Mouse (Mus musculus) liver, adult 2 months (tissue): ENCODE data around the gene Cyp2d34. TPM values are rescaled to one million over a fixed set of nuclear protein-coding genes. Genes with fewer than 3 reads are reported as not detected.

Source experiments
- DNase-seq: peaks from one replicate; pipeline ENCODE4 v3.0.0-alpha.2; 2011; ENCODE audit warnings: low read depth, low spot score; ENCODE audit errors: extremely low read depth
- H3K27ac ChIP-seq: fragments of 200-500 bp; replicated peaks from 2 replicates; pipeline ENCODE4 v1.5.1; 2012; ENCODE audit warnings: low read depth, mild to moderate bottlenecking, control low read depth, inconsistent platforms, low read length; ENCODE audit not compliant: insufficient read depth
- H3K27me3 ChIP-seq: fragments of 200-500 bp; 2 replicates; pipeline ENCODE4 v1.6.1; 2012; ENCODE audit warnings: mild to moderate bottlenecking, moderate library complexity, low read length, inconsistent platforms; ENCODE audit not compliant: control insufficient read depth, insufficient read depth
- H3K36me3 ChIP-seq: fragments of 200-500 bp; 2 replicates; pipeline ENCODE4 v1.6.1; 2012; ENCODE audit warnings: low read length, inconsistent platforms; ENCODE audit not compliant: control insufficient read depth, insufficient read depth
- H3K4me1 ChIP-seq: fragments of 200-500 bp; 2 replicates; pipeline ENCODE4 v1.6.1; 2011; ENCODE audit warnings: low read length; ENCODE audit not compliant: control insufficient read depth, insufficient read depth
- H3K4me3 ChIP-seq: fragments of 200-500 bp; 2 replicates; pipeline ENCODE4 v1.5.1; 2011; ENCODE audit warnings: low read depth, mild to moderate bottlenecking, control low read depth, low read length, moderate library complexity; ENCODE audit not compliant: insufficient read depth
- H3K79me2 ChIP-seq: fragments of 200-500 bp; 2 replicates; pipeline ENCODE4 v1.6.1; 2012; ENCODE audit warnings: inconsistent platforms, mild to moderate bottlenecking, low read length, moderate library complexity; ENCODE audit not compliant: control insufficient read depth, insufficient read depth
- H3K9ac ChIP-seq: fragments of 200-500 bp; 2 replicates; pipeline ENCODE4 v1.6.1; 2012; ENCODE audit warnings: low read depth, mild to moderate bottlenecking, control low read depth, inconsistent platforms, low read length
- CTCF ChIP-seq: fragments of 200-500 bp; IDR thresholded peaks from 2 replicates; pipeline ENCODE4 v1.5.1; 2011; ENCODE audit warnings: low read depth, low read length, control low read depth
- POLR2A ChIP-seq: fragments of 200-500 bp; IDR thresholded peaks from 2 replicates; pipeline ENCODE4 v1.6.1; 2011; ENCODE audit warnings: low read length, control low read depth; ENCODE audit not compliant: insufficient read depth; ENCODE audit errors: extremely low read depth
- WGBS: fragments of 180-500 bp; shearing (Covaris S2); methylation state at CpG from one replicate; pipeline ENCODE4 v1.1.7; 2018; 5-methylcytosine and 5-hydroxymethylcytosine counted together
- polyA plus RNA-seq: library from polyadenylated mRNA; depleted of rRNA; stranded (reverse); fragments of >200 nt; gene quantifications from 2 replicates; pipeline ENCODE4 v1.2.3, GENCODE M21; 2012; rRNA removed
- total RNA-seq: library from RNA; depleted of rRNA; stranded (reverse); fragments of >200 nt; gene quantifications from 2 replicates; pipeline ENCODE4 v1.2.3, GENCODE M21; 2014; rRNA removed

Gene Cyp2d34
- total RNA-seq (not detected in 2 replicates), polyA plus RNA-seq (0.06 and 0.17 TPM in 2 replicates)

DNA sequence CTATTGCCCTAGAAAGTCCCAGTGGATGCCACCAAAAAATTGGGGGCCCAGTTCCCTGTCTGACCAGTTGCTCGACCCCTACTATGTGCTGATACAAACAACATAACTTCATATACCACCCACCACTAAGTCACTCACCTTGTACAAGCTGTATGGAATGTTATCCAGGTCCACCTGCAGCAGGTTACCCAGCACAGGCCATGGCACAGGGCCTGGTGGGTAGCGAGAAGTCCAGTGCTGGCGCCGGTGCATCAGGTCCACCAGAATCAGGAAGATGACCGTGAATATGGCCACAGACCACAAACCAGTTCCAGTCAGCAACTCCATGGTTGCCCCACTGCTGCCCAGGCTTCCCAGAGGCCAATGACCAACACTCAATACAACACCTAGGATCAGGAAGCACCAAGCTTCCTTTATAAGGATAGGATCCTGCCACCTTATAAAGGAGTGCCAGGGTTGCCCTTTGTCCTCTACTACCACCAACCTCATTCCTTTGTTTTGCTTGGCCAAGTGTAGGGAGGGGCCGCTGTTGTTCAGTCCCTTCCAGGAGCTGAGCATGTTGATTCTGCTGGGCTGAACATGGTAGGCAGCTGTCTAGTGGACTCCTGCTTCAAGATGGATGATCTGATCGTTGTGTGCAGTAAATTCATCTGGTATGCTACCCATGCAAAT lies at the start of gene Cyp2d34:
Gene Cyp2d34 (minus strand): TSS at position 416 of the 672 bp plus-strand sequence.
- WGBS = 93% methylated on average over 7 of the region's 7 CpGs
- Histone ChIP-seq H3K36me3 (no peaks in the 10 kb centered on the region), H3K27ac (no peak within 1 kb of the TSS), H3K79me2 (no peaks in the 10 kb centered on the region), H3K9ac (no peak within 1 kb of the TSS), H3K4me3 (no peak within 1 kb of the TSS), H3K27me3 (no peaks in the 10 kb centered on the region), H3K4me1 (peaks cover 10% of the 10 kb centered on the region)
- no peak for DNase-seq
- TF ChIP-seq CTCF = no peak
- TF ChIP-seq POLR2A = no peak

DNA sequence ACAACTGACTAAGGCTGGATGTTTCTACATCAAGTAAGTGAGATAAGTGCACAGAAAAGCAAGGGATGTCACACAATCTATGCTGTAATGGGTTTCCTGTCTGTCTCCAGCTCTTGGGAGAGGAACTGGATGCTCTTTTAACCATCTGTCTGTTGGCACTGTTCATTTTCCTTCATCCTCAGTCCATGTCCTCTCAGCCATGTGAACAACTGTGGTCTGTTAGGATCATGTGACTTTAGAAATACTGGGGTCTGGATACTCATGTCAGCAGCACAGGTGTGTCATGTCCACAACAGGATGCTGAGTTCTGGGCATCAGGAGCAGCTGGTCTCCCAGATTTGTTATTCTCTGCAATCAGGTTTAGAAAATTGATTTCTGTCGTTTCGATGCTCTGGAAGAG lies 35.6 kb upstream of the Cyp2d34 start:
- Histone ChIP-seq H3K36me3 (peaks cover 20% of the 10 kb centered on the region), H3K4me1 (no peaks in the 10 kb centered on the region; the same call in 1 of the 2 replicates), H3K4me3 (no peak overlapping the region), H3K27me3 (no peaks in the 10 kb centered on the region), H3K79me2 (0 out of 2 replicates have a peak, but pooled peaks cover 10% of the 10 kb centered on the region), H3K27ac (no peak overlapping the region), H3K9ac (no peak overlapping the region)
- TF ChIP-seq CTCF (no peak), POLR2A (no peak)
- no peak for DNase-seq
- WGBS = 20% methylated on average over 2 of the region's 2 CpGs

DNA sequence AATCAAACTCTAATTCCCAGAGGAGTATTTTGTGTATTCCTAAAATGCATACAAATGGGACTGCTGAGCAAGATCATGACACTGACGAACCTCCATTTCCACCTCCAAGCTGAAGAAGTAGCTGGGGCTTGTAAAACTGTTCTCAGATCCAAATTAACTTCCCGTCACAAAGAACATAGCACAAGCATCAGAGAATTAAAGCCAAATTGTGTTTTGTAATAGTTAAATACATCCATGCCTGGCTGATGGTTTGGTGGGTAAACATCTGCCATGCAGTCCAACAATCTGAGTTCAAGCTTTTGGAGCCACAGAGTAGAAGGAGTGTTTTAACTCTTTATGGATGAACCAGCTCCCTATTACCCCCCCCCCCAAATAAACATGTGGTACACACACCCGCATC lies 23.6 kb upstream of the Cyp2d34 start:
- Histone ChIP-seq H3K27me3 (no peaks in the 10 kb centered on the region), H3K4me3 (no peak overlapping the region), H3K36me3 (peaks cover 17% of the 10 kb centered on the region), H3K9ac (no peak overlapping the region), H3K27ac (peak overlapping the region; percentile 67), H3K4me1 (peaks cover 16% of the 10 kb centered on the region), H3K79me2 (peaks cover 10% of the 10 kb centered on the region; the same call in 1 of the 2 replicates)
- 28% methylated on average over 3 of the region's 3 CpGs for WGBS
- TF ChIP-seq CTCF = no peak
- no peak for TF ChIP-seq POLR2A
- peak; percentile 91 for DNase-seq

DNA sequence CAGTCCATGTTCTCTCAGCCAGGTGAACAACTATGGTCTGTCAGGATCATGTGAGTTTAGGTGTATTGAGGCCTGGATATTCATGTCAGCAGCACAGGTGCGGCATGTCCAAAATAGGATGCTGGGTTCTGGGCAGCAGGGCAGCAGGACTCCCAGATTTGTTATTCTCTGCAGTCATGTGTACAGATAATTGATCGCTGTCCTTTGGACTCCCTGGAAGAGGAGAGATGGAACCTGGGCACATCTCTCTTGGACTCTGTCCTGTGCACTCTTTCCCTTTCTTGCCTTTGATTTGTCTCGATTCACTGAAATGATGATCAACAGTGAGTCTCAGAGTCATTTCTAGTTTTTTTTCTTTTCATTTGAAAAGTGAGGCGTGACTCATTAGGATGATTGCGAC lies 23.0 kb upstream of the Cyp2d34 start:
- Histone ChIP-seq H3K27me3 (no peaks in the 10 kb centered on the region), H3K9ac (peak overlapping the region; percentile 55), H3K4me3 (peak overlapping the region; percentile 50), H3K27ac (peak overlapping the region; percentile 95), H3K79me2 (peaks cover 10% of the 10 kb centered on the region; the same call in 1 of the 2 replicates), H3K36me3 (peaks cover 16% of the 10 kb centered on the region; the same call in 1 of the 2 replicates), H3K4me1 (peaks cover 19% of the 10 kb centered on the region)
- whole genome bisulfite sequencing = 14% methylated on average over 5 of the region's 5 CpGs
- peak; percentile 98 for DNase-seq
- no peak for TF ChIP-seq POLR2A
- TF ChIP-seq CTCF = no peak

DNA sequence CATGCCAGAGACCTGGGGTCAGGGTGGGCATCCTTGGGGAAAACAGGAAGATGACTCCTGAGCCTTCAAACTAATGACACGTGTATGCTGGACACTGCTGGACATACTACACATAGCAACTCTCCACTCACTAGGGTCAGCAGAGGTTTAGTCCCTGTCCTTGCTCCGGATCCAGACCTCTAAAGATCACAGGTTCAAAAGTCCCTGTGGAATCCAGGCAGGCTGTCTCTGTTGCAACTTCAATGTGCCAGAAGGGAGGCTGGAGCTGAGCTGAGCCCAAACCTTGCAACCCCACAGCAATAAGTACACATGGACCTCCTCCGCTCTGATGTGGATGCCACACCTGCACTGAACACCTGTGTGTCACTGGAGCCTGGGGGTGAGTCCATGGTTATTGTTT lies 22.0 kb upstream of the Cyp2d34 start:
- peak; percentile 97 for DNase-seq
- Histone ChIP-seq H3K27ac (peak overlapping the region; percentile 95), H3K79me2 (peaks cover 9% of the 10 kb centered on the region; the same call in 1 of the 2 replicates), H3K9ac (peak overlapping the region; percentile 56), H3K4me3 (peak overlapping the region; percentile 50), H3K36me3 (peaks cover 20% of the 10 kb centered on the region), H3K4me1 (peaks cover 24% of the 10 kb centered on the region), H3K27me3 (no peaks in the 10 kb centered on the region)
- TF ChIP-seq POLR2A (no peak), CTCF (no peak)
- WGBS = 15% methylated on average over 3 of the region's 3 CpGs

DNA sequence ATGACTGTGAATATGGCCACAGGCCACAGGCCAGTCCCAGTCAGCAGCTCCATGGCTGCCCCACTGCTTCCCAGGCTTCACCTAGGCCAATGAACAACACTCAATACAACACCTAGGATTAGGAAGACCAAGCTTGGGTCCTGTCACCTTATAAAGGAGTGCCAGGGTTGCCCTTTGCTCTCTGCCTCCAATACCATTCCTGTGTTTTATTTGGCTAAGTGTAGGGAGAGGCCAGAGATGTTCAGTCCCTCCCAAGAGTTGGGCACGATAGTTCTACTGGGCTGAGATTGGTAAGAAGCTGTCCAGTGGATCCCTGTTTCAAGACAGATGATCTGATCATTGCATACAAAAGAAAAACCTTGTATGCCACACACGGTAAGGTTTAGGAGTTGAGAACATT lies 21.2 kb upstream of the Cyp2d34 start:
- peak overlapping the region; percentile 68 for H3K4me3 ChIP-seq
- TF ChIP-seq POLR2A = 0 out of 2 replicates have a peak, but pooled peaks have one; percentile 37
- TF ChIP-seq CTCF = no peak
- H3K27ac ChIP-seq = peak overlapping the region; percentile 95
- 16% methylated on average over 2 of the region's 2 CpGs for WGBS
- peaks cover 8% of the 10 kb centered on the region; the same call in 1 of the 2 replicates for H3K79me2 ChIP-seq
- H3K4me1 ChIP-seq = peaks cover 27% of the 10 kb centered on the region
- peaks cover 23% of the 10 kb centered on the region for H3K36me3 ChIP-seq
- peak; percentile 98 for DNase-seq
- peak overlapping the region; percentile 83 for H3K9ac ChIP-seq
- H3K27me3 ChIP-seq = no peaks in the 10 kb centered on the region
